Mouse (Mus musculus): Measurements from ENCODE around the gene Erbb3. TPM values are rescaled to one million over a fixed set of nuclear protein-coding genes. Genes with fewer than 3 reads are reported as not detected.

Erbb3 gene
- polyA plus RNA-seq, 1 experiment = 2.6 TPM

- peaks cover 3% of the 10 kb centered on the region for H3K4me1 ChIP-seq (ENCODE audit: control insufficient read depth, insufficient read depth, low read length)
- H3K4me3 ChIP-seq (ENCODE audit: insufficient read depth, low read length) = no peak overlapping the region
- TF ChIP-seq CTCF (IDR thresholded peaks at IDR 0.05; ENCODE audit: low read depth, low read length) = peak; percentile 63
- TF ChIP-seq POLR2A (IDR thresholded peaks at IDR 0.05; ENCODE audit: borderline replicate concordance, low read depth, low read length) = no peak
- no peak overlapping the region for H3K27ac ChIP-seq (ENCODE audit: insufficient read depth, low read depth, low read length)
Measured at GRCm38 (mm10) chr10:128518833-128519232, 70.6 kb downstream of the Erbb3 start.

Other genes with a start within 250 kb of the Erbb3 start
- gene Coq10a, start 220.7 kb downstream of the Erbb3 start, polyA plus RNA-seq (2012; ENCODE audit: insufficient read depth, insufficient read length, missing spikeins) = 40.6 and 46.1 TPM in 2 replicates
- gene Ankrd52, start 212.5 kb downstream of the Erbb3 start, polyA plus RNA-seq (2012; ENCODE audit: insufficient read depth, insufficient read length, missing spikeins) = 33.1 and 34.8 TPM in 2 replicates
- not detected in 2 replicates for gene Slc39a5, start 188.4 kb downstream of the Erbb3 start, polyA plus RNA-seq (2012; ENCODE audit: insufficient read depth, insufficient read length, missing spikeins)
- 47.2 and 62.7 TPM in 2 replicates for gene Nabp2, start 178.2 kb downstream of the Erbb3 start, polyA plus RNA-seq (2012; ENCODE audit: insufficient read depth, insufficient read length, missing spikeins)
- gene Rnf41, start 178.0 kb downstream of the Erbb3 start, polyA plus RNA-seq (2012; ENCODE audit: insufficient read depth, insufficient read length, missing spikeins) = 42.6 and 47.6 TPM in 2 replicates
- gene Smarcc2, start 130.4 kb downstream of the Erbb3 start, polyA plus RNA-seq (2012; ENCODE audit: insufficient read depth, insufficient read length, missing spikeins) = 101 and 105 TPM in 2 replicates
- gene Myl6, start 95.5 kb downstream of the Erbb3 start, polyA plus RNA-seq (2012; ENCODE audit: insufficient read depth, insufficient read length, missing spikeins) = 1,186 and 1,257 TPM in 2 replicates
- 2.5 and 3.9 TPM in 2 replicates for gene Myl6b, start 91.0 kb downstream of the Erbb3 start, polyA plus RNA-seq (2012; ENCODE audit: insufficient read depth, insufficient read length, missing spikeins)
- gene Esyt1, start 63.8 kb downstream of the Erbb3 start, polyA plus RNA-seq (2012; ENCODE audit: insufficient read depth, insufficient read length, missing spikeins) = 179 and 197 TPM in 2 replicates
- gene Zc3h10, start 41.9 kb downstream of the Erbb3 start, polyA plus RNA-seq (2012; ENCODE audit: insufficient read depth, insufficient read length, missing spikeins) = 9.6 and 15.4 TPM in 2 replicates
- gene Rpl41, start 40.3 kb downstream of the Erbb3 start, polyA plus RNA-seq (2012; ENCODE audit: insufficient read depth, insufficient read length, missing spikeins) = 2,460 and 2,819 TPM in 2 replicates
- gene Pa2g4, start 23.7 kb downstream of the Erbb3 start, polyA plus RNA-seq (2012; ENCODE audit: insufficient read depth, insufficient read length, missing spikeins) = 70.1 and 76.0 TPM in 2 replicates
- gene Rps26, start 37.1 kb upstream of the Erbb3 start, polyA plus RNA-seq (2012; ENCODE audit: insufficient read depth, insufficient read length, missing spikeins) = 886 and 996 TPM in 2 replicates
- not detected in 2 replicates for gene Ikzf4, start 56.3 kb upstream of the Erbb3 start, polyA plus RNA-seq (2012; ENCODE audit: insufficient read depth, insufficient read length, missing spikeins)
- gene Suox, start 84.4 kb upstream of the Erbb3 start, polyA plus RNA-seq (2012; ENCODE audit: insufficient read depth, insufficient read length, missing spikeins) = 6.3 and 7.2 TPM in 2 replicates
- gene Rab5b, start 106.6 kb upstream of the Erbb3 start, polyA plus RNA-seq (2012; ENCODE audit: insufficient read depth, insufficient read length, missing spikeins) = 123 and 131 TPM in 2 replicates
- gene Pmel, start 114.5 kb upstream of the Erbb3 start, polyA plus RNA-seq (2012; ENCODE audit: insufficient read depth, insufficient read length, missing spikeins) = 0.37 and 0.67 TPM in 2 replicates
- gene Cdk2, start 115.4 kb upstream of the Erbb3 start, polyA plus RNA-seq (2012; ENCODE audit: insufficient read depth, insufficient read length, missing spikeins) = 47.0 and 53.0 TPM in 2 replicates
- 26.1 and 29.6 TPM in 2 replicates for gene Dgka, start 155.2 kb upstream of the Erbb3 start, polyA plus RNA-seq (2012; ENCODE audit: insufficient read depth, insufficient read length, missing spikeins)
- gene Pym1, start 158.2 kb upstream of the Erbb3 start, polyA plus RNA-seq (2012; ENCODE audit: insufficient read depth, insufficient read length, missing spikeins) = 26.1 and 33.8 TPM in 2 replicates
- 26.8 and 28.3 TPM in 2 replicates for gene Mmp19, start 201.3 kb upstream of the Erbb3 start, polyA plus RNA-seq (2012; ENCODE audit: insufficient read depth, insufficient read length, missing spikeins)
- 65.2 and 65.7 TPM in 2 replicates for gene Dnajc14, start 214.4 kb upstream of the Erbb3 start, polyA plus RNA-seq (2012; ENCODE audit: insufficient read depth, insufficient read length, missing spikeins)
- gene Tmem198b, start 214.7 kb upstream of the Erbb3 start, polyA plus RNA-seq (2012; ENCODE audit: insufficient read depth, insufficient read length, missing spikeins) = 14.3 and 18.0 TPM in 2 replicates
- gene Sarnp, start 227.7 kb upstream of the Erbb3 start, polyA plus RNA-seq (2012; ENCODE audit: insufficient read depth, insufficient read length, missing spikeins) = 62.2 and 81.9 TPM in 2 replicates
- 78.1 and 83.5 TPM in 2 replicates for gene Ormdl2, start 232.0 kb upstream of the Erbb3 start, polyA plus RNA-seq (2012; ENCODE audit: insufficient read depth, insufficient read length, missing spikeins)

Data from bone marrow macrophage, adult 2 months (primary cell).